Mouse (Mus musculus) NIH3T3 (cell line): ENCODE results near the gene Cfap74.
"Not testable (repeated sequence)": the region's sequence is repeated elsewhere in the genome, so short reads cannot be mapped to it uniquely, and the experiment has no call there.

Experiments
- DNase-seq: peaks from one replicate; pipeline ENCODE4 v3.0.0-alpha.2; 2012; ENCODE audit warnings: low read depth

Cfap74 gene

DNA sequence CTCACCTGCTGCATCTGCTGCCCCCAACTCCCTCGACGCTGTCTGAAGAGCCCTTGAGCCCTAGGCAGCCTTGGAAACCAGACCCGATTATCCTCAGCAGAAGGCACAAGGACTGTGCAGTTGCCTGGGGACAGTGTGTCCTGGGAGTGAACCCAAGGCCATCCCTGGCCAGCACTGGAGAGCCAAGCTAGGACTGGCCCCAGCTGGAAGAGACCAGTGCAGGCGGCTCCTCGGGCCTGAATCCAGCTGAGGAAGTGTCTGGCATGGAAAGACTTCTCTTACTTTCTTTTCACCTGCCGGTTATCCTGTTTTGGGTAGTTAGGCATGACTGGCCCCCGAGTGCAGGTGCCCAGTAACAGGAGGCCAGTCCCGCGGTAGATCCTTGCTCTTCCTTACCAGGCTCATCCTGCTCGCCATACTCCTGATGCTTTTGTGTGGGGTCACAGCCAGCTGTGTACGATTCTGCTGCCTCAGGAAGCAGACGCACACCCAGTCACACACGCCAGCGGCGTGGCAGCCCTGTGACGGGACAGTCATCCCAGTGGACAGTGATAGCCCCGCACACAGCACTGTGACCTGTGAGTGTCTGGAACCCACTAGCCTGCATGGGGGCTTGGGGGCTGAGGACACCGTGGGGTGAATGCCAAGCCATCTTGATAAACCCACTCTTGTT lies 60.7 kb downstream of the Cfap74 start:
- no peak for DNase-seq

DNA sequence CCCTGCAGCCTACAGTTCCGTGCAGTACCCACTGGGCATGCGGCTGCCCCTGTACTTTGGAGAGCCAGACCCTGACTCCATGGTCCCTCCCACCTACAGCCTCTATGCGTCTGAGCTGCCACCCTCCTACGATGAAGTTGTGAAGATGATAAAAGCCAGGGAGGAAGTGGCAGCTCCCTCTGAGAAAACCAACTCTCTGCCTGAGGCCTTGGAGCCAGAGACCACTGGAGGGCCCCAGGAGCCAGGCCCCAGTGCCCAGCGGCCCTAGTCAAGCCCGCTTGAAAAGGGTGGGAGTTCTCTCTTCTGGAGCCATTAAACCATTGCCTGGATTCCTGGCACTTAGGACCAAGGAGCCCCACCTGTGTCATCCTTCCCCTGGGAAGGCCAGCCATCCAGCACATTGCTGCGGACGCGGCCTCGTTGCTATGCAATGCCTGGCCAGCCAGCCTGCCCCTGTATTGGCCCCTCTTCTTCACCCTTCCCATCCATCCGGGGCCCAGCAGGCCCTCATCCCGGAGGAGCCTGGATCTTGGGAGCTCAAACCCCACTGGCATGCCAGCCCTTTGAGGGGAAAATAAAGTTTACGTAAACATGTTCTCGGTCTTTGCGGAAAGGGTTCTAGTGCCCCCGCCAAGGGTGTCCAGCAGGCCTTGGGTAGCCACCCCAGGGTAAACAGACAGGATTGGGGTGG lies 61.4 kb downstream of the Cfap74 start:
- no peak for DNase-seq

DNA sequence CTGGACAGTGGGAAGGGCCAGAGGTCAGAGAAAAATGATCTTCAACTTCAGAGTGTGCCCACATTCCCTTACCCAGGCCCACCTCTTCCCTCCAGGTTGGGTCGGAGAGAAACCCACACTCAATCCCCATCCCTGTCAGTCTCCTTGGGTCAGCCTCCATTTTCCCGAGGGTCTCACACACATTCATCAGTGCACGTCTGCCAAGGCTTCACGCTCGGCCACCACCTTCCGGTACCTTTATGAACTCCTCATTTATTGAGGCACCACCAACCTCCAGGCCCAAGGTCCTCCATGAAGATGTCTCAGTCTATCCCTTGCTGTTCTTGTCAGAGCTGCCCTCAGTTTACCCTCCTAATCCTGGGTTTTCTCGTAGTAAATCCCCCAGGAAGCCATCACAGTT lies 62.0 kb downstream of the Cfap74 start:
- DNase-seq: no peak

DNA sequence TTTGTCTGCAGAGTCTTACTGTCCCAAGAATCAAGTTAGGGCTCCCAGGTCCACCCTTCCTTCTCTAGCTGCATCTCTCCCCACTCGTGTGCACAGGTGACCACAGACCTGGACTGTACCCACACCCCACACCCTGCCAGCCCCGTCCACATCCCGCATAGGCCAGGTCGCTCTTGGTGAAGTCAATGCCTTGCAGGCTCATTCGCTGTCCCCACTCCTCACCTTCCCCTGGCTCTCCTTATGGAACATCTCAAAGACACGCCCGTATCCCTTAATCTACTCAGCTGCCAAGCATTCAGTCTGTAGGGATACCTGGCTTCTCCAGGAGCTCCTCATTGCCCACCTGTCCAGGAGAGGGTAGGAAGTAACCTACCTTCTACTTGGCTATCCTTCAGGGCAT lies 62.4 kb downstream of the Cfap74 start:
- DNase-seq: no peak

DNA sequence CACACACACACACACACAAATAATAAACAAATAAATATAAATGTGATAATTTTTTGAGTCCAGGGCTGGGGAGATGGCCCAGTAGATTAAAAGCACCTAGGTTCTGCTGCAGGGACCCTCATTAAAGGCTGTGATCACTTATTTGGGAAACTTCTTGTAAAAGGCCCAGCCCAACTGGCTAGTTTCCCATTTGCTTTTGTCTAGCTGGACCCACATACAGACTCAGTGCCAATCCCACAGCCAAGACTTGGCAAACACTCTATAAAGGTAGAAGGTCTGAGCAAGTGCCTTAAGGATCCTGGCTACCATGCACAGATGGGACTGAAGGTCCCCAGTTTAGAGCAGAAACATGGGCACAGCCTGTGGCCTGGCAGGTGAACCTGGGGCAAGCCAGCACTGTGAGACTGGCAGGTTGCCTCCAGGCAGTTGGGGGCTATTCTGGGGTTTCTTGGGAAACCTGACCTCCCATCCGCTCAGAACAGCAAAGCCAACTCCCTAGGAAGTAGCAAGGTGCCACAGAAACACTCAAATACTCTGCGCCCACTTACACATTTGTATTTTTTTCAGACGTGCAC lies 63.8 kb downstream of the Cfap74 start:
- DNase-seq: peak; percentile 20

DNA sequence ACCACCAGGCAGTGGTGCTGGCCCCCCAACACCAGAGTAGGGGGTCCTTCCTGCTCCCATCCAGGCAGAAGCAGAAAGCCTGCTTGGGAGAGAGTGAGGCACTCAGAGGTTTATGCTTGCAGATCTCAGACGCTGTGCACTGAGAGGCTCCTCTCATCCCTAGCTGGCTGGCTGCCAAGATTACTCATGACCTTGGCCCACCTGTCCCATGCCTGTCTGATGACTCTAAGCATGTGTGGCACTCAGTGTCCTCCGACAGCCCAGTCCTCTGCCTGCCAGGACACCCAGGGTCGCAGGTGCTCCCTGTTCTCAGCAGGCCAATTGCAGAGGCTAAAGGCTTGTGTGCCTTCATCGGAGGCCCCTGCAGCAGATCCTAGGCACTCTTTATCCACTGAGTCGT lies 64.3 kb downstream of the Cfap74 start:
- peak; percentile 63 for DNase-seq

DNA sequence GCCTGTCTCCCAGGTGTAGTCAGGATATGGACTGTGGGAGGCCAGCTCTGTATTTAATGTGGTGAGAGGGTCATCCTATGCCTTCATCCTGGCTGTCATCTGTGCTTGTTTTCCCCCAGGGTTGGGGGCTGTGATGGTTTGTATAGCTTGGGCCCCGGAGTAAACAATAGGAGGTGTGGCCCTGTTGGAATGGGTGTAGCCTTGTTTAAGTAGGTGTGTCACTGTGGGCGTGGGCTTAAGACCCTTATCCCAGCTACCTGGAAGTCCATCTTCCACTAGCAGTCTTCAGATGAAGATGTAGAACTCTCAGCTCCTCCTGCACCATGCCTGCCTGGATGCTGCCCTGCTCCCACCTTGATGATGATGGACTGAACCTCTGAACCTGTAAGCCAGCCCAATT lies 64.8 kb downstream of the Cfap74 start:
- DNase-seq: not testable (repeated sequence)

DNA sequence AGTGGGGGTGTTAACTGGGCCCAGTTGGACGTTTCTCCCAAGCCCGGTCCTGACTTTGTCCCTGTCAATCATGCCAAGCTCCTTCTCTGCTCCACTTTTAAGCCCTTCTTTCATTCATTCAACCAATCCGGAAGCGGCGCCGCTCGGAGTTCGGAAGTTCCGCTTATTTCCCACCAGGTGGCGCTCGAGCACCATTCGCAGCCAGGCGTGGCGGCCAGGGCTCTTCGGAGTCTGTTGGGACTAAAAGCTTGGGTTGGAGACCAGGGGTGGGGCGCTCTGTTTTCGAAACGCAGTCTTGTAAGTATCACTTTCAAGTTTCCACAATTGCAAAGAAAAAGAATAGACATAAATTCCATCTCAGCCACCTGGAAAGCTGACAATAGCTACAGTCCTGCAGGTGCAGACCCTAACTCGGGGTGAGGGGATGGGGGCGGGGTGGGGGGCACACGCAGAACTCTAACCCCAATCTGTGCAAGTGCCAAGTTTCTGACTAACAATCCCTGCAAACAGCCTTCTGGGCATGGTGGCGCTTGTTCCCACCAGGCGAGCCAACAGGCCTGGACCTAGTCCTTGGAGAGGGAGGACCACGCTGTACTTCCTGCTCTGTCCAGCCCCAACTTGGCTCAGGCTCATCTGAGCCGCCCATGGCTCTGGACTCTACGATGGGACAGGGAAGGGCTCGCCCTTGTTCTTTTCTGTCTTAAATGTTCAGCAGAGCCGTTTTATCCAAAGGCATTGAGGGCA lies 72.6 kb downstream of the Cfap74 start:
- DNase-seq: peak; percentile 90

DNA sequence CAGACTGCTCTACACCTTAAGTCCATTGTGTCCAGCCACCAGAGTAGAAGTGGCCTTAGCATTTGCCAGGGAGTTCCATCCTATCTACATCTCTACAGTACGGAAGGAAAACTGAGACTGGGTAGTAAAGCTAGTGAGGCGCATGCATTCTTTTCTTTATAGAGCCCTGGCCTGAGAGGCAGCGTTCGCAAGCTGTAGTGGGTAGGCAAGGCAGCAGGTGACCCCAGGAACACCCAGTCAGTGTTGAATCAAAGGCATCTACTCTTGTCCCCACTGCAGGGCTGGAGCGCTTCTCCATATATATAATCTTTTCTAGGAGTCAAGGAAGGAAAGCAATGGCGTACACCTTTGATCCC lies 73.1 kb downstream of the Cfap74 start:
- no peak for DNase-seq

DNA sequence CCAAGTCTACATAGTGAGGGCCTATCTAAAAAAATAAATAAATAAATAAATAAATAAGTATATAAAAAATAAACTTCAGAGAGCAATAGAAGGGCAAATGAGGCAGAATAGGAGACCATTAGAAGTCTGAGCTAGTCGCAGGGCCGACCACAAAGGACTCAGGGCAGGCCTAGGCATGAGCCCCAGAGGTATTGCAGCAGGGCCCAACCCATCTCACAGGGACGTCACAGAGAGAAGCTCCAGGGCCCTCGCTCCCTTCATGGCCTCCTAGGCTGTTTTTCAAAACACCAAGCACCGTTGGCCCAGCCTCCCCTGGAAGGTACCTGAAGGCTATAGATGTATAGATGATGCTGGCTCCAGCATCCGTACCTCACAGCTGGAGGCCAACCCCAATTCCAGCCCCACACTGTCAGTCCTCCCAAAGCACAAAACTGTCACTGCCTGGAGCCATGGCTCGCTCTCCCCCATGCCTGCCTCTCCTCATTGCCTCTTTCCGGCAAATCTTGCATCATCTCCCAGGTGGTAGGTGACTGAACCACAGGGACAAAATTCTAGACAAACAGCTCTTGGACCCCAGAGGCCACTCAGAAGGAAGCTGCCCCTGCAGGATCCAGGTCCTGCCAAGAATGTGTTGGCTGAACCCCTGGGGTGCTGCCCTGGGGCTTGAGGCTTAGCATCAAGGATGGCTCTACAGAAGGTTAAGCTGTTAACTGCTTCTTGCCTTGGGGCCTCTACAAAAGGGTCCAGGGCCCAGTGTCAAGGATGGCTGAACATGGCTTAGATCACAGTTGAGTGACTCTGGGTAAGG lies 73.9 kb downstream of the Cfap74 start:
- DNase-seq: no peak

DNA sequence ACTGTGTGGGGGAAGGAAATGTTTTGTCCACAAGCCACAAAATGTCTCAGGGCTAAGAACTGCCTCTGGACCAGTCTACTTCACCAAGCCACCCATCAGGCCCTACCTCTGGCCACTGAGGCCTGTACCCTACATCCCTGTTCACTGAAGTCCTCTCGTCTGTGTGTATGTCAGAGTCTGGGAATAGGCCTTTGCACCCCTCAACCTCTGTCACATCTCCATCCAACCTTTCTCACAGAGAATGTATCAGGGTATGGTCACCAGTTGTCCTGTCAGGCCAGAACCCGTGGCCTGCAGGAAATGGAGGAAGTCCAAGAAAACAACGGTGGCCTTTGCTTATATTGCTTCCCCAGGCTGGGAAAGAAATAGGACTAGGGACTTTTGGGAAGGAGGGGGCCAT lies 76.5 kb downstream of the Cfap74 start:
- DNase-seq: no peak

DNA sequence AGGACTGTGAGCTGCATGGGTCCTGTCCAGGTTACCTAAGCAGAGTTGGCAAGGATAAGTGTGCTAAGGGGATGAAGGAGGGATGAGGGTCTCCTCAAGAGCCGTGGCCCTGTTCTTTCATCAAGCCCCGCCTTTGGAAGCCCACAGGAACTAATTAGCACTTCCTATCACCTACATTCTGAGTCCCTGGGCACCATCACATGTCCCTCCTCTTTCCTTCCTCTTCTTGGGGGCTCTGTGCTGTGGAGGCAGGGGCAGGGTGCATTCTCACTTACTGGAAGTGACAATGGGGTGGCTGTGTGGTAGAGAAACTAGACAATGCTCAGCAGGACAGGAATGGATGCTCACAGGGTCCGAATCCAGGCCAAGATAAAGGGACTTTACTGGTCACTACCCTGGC lies 78.8 kb downstream of the Cfap74 start:
- DNase-seq: no peak

DNA sequence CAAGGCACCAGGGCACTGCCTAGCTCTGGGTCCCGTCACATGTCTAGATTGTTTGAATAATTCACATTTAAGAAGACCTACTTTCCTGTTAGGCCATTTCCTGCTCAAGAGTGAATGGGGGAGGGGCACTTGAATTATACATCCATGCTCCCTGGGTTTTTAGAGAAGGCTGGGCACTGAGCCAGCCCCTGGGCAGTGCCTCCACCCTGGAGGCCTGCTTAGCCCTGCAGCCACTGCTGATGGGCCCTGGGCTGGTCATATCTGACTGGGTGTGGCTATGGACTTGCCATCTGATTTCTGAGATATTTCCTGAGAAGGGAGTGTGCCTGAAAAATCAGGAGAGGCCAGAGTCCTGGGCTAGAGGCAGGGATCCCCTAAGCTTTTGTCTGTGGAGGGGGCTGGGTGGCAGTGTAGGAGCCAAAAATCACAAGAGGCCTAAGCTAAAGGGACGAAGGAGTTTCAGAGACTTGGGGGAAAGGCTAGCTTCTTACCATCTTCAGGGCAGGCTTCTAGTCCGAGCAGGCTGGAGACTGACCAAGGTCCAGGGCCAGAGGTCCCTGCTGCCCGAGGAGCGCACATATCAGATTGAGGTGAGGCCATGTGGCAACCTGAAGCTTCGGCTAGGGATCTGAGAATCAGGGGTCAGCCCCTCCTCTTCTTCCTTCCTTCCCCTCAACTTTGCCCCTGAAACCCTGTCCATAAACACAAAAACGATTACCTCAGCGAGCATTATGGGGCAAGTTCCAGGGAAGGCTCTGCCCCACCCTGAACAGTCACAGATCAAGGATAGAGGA lies 79.4 kb downstream of the Cfap74 start:
- DNase-seq: peak; percentile 95

DNA sequence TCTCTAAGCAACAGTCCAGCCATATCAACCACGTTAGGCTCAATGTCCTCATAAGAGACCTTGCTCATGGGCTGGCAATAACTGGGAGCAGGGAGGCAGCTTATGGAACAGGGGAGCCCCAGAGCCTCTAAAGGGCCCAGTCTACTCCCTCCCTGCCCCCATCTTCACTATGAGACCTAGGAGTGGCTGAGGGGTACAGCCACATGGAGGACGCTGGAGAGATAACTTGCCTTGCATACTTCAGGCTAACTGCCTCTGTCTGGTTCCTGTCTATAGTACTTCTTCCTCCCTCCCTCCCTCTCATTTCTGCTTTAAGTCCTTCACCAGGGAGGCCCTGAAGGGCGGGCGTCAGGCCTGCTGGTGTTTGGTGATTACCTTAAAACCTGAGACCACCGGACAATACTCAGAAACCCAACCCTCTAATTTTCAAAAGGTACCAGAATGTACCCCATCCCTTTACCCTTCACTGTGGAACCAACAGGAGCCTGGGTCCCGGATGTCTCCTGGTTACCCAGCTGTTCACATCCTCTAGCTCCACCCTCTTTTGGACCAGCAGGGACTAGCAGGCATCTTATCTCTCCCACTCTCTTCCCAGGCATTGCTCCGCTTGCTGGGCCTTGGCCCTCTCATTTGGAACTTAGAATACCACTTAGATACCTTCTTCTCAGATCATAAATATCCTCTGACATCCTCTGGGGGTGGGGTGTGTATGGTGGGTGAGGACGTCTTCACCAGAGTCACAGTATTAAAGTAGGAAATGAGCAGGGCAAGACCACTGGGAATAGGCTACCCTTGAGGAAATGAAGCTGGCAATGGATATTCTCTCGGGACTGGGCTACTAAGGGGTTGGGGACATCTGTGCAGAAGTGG lies 80.3 kb downstream of the Cfap74 start:
- DNase-seq: no peak

DNA sequence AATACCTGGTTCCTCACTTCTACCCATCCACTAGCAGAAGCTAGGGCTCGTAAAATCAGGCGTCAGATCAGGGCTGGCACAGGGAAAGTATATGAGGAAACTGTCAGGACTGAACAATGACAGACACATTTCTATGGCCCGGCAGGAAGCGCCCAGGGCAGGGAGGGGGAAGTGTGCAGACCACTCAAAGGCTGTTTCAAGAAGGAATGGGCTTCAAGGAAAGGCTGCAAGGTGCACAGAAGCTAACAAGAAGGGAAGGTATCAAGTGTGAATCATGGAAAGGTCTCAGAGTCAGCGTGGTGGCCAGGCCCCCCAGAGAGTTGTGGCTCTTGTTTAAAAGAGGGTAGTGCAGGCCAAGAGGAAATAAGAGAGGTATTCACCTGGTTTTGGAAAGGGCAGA lies 81.5 kb downstream of the Cfap74 start:
- peak; percentile 10 for DNase-seq

DNA sequence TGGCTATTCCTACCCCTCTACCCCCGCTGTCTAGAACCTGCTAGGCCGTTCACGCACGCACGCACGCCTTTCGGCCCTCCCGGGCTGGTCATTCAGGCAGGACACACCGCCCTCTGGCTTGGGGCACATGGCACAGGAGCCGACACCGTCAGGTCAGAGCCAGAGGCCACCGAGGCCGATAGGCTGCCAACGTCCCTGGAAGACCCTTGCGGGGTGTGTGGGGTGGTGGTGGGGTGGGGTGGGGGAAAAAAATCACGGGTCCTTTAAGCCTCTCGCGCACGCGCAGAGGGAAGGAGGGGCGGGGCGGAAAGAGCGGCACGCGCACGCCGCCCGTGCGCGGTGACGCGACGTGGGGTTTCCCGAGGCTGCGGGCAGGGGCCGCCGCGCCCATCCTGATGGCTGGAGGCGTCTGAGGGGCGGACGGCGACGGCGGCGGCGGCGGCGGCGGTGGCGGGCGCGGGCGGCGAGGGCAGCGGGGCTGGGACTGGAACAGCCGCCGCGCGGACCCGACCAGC lies 82.1 kb downstream of the Cfap74 start, which contains the start of gene Gnb1:
Gene Gnb1 (plus strand): TSS at position 372 of the 515 bp plus-strand sequence.
- peak; percentile 95 for DNase-seq

DNA sequence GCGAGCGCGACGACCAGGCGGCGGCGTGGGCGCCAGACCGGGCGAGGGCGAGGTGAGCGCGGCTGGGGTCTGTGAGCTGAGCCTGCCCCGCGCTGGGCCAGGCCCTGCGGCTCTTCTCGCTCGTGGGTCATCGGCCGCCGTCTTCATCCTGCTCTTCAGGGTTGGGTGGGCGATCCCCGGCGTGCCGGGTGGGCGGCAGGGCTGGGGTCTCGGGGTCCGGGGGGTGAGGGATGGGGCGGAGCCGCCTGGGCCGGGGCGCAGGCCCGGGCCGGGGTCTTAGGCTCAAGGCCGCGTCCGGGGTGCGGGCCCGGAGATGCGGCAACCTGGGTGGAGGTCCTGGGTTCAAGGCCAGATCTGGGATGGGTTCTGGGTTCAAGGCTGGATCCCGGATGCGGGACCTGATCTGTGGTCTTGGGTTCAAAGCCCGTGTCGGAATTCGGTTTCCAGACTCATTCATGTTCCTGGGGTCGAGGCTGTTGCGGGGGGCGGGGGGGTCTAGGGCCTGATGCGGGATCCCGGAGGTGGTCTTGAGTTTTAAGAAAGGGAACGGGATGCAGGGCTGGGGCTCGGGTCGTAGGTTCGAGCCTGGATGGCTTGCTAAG lies 82.6 kb downstream of the Cfap74 start:
- no peak for DNase-seq

DNA sequence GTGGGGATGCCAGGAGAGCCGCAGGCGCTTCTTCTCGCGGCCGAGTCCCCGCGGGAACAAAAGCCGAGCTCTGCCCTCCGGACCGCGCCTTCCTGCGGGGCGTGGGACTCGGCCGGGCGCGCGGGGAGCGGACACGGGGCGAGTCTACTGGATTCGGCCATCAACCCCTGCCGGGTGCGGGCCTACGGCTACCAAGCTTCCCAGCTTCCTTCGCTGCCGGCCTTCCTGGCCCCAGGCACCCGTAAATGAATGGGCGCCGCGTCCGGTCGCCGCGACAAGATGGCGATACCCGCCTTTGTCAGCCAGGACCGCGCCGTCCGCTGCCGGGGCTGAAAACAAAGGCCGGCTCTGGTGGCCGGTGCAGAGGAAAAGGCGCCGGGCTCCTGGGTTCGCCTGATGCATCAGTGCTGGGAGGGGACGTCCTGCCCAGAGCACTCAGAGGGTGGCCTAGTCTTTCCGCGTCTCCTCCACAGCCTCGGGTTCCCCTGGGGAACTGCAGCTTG lies 83.2 kb downstream of the Cfap74 start:
- DNase-seq: peak; percentile 56

DNA sequence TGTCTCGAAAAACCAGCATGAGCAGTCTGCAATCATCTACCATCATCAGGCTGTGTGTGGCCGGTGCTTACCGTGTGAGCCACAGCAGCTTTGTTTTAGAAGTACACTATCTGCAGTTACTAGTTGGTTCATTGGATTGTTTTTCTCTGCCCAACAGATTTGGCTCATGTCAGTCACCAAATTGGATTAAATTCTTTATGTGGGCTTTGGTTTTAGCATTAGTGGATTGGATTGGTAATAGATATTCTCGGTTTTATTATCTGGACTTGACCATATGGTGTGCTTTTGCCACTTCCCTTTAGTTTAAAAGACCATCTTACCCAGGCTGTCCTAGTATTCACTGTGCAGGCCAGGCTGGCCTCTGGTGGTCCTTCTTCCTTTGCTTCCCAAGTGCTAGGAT lies 85.9 kb downstream of the Cfap74 start:
- DNase-seq: no peak
